In genomic region chr6:83033249-83034185, GRCm38 (mm10) we compare ENCODE assay signal across 8 mouse cellular contexts. TPM values are rescaled to one million over a fixed set of nuclear protein-coding genes. Genes with fewer than 3 reads are reported as not detected.
A peak's percentile ranks its signal among the peaks of the same experiment; 100 is the strongest.
DNase-seq lines count a peak whose midpoint lies in the region; ATAC-seq and TF ChIP-seq lines count a peak whose summit lies in the region.

Gene Dok1, minus strand, starts transcription at chr6:83033471.
Gene Loxl3, plus strand, starts transcription at chr6:83034173.

- no peak for TF ChIP-seq CTCF in G1E (IDR thresholded peaks at IDR 0.05; ENCODE audit: low read depth, low read length)
- TF ChIP-seq CTCF in bone marrow, adult 2 months (IDR thresholded peaks at IDR 0.05; ENCODE audit: control insufficient read depth, insufficient read depth, low read length): no peak
- no peak for TF ChIP-seq CTCF in forebrain, postnatal 0 days (IDR thresholded peaks at IDR 0.05; ENCODE audit: low read depth)

- H3K4me2 ChIP-seq in forebrain, postnatal 0 days (ENCODE audit: low read depth): peak within 1 kb of the TSS; percentile 85
- peak within 1 kb of the TSS; percentile 81 for H3K4me2 ChIP-seq in hindbrain, embryonic 11.5 days (replicated peaks; ENCODE audit: low read depth, low read length)
- peak within 1 kb of the TSS; percentile 80 for H3K4me2 ChIP-seq in limb, embryonic 14.5 days (replicated peaks; ENCODE audit: low read depth, low read length, severe bottlenecking)
- peak within 1 kb of the TSS; percentile 76 for H3K4me2 ChIP-seq in midbrain, embryonic 14.5 days (ENCODE audit: low read length)

- peak; percentile 70 for TF ChIP-seq POLR2A in bone marrow, adult 2 months (IDR thresholded peaks at IDR 0.05; ENCODE audit: borderline replicate concordance, control insufficient read depth, low read depth, low read length)
- TF ChIP-seq POLR2A in limb, embryonic 14.5 days (IDR thresholded peaks at IDR 0.05; ENCODE audit: borderline replicate concordance, extremely low read depth, insufficient read depth, insufficient read length): 0 out of 2 replicates have a peak, but pooled peaks have one; percentile 10

- WGBS in bone marrow, adult 2 months: 1% methylated on average over 51 of the region's 51 CpGs
- WGBS in forebrain, postnatal 0 days: under 1% methylated on average over 51 of the region's 51 CpGs
- WGBS in hindbrain, embryonic 11.5 days: 1% methylated on average over 51 of the region's 51 CpGs
- under 1% methylated on average over 43 of the region's 51 CpGs for WGBS in limb, embryonic 14.5 days
- WGBS in midbrain, embryonic 14.5 days: under 1% methylated on average over 51 of the region's 51 CpGs

- peak within 1 kb of the TSS; percentile 37 for H3K9ac ChIP-seq in forebrain, postnatal 0 days
- peak within 1 kb of the TSS; percentile 56 for H3K9ac ChIP-seq in hindbrain, embryonic 11.5 days (ENCODE audit: low read depth, low read length)
- peak within 1 kb of the TSS; percentile 55 for H3K9ac ChIP-seq in limb, embryonic 14.5 days (ENCODE audit: low read depth, low read length, severe bottlenecking)
- peak within 1 kb of the TSS; percentile 43 for H3K9ac ChIP-seq in midbrain, embryonic 14.5 days (replicated peaks; ENCODE audit: low read length)

- H3K36me3 ChIP-seq in G1E (replicated peaks): peaks cover 36% of the 10 kb centered on the region
- H3K36me3 ChIP-seq in forebrain, postnatal 0 days (ENCODE audit: insufficient read depth): no peaks in the 10 kb centered on the region
- H3K36me3 ChIP-seq in hindbrain, embryonic 11.5 days (ENCODE audit: control insufficient read depth, insufficient read depth, low read length): no peaks in the 10 kb centered on the region
- peaks cover 3% of the 10 kb centered on the region for H3K36me3 ChIP-seq in limb, embryonic 14.5 days (ENCODE audit: control insufficient read depth, insufficient read depth, low read length)
- H3K36me3 ChIP-seq in midbrain, embryonic 14.5 days (ENCODE audit: control insufficient read depth, insufficient read depth, low read length): no peaks in the 10 kb centered on the region
- peaks cover 8% of the 10 kb centered on the region for H3K36me3 ChIP-seq in splenic B cell, adult 2 months (ENCODE audit: control insufficient read depth, insufficient read depth, low read length, poor library complexity, severe bottlenecking)

- H3K4me1 ChIP-seq in G1E (ENCODE audit: insufficient read depth, low read depth, low read length): peaks cover 68% of the 10 kb centered on the region
- peaks cover 3% of the 10 kb centered on the region; the same call in 1 of the 2 replicates for H3K4me1 ChIP-seq in bone marrow, adult 2 months (ENCODE audit: control insufficient read depth, insufficient read depth, low read length)
- H3K4me1 ChIP-seq in forebrain, postnatal 0 days (ENCODE audit: insufficient read depth): peaks cover 19% of the 10 kb centered on the region
- H3K4me1 ChIP-seq in hindbrain, embryonic 11.5 days (replicated peaks; ENCODE audit: control insufficient read depth, insufficient read depth, low read length): peaks cover 4% of the 10 kb centered on the region
- H3K4me1 ChIP-seq in limb, embryonic 14.5 days (ENCODE audit: control insufficient read depth, insufficient read depth, low read length): peaks cover 21% of the 10 kb centered on the region
- H3K4me1 ChIP-seq in midbrain, embryonic 14.5 days (ENCODE audit: control insufficient read depth, insufficient read depth, low read length): peaks cover 21% of the 10 kb centered on the region

- no peaks in the 10 kb centered on the region for H3K9me3 ChIP-seq in G1E (replicated peaks)
- no peaks in the 10 kb centered on the region for H3K9me3 ChIP-seq in forebrain, postnatal 0 days (ENCODE audit: low read length)
- no peaks in the 10 kb centered on the region for H3K9me3 ChIP-seq in hindbrain, embryonic 11.5 days (ENCODE audit: control insufficient read depth, low read length)
- H3K9me3 ChIP-seq in limb, embryonic 14.5 days (ENCODE audit: control insufficient read depth, low read length): no peaks in the 10 kb centered on the region
- no peaks in the 10 kb centered on the region for H3K9me3 ChIP-seq in midbrain, embryonic 14.5 days (ENCODE audit: control insufficient read depth, low read length)

- ATAC-seq in G1E (ENCODE audit: extremely low read depth, insufficient number of reproducible peaks, low FRiP score, poor library complexity, severe bottlenecking): peak; percentile 64
- peak; percentile 74 for ATAC-seq in forebrain, postnatal 0 days
- peak; percentile 86 for ATAC-seq in hindbrain, embryonic 11.5 days (ENCODE audit: low FRiP score)
- peak; percentile 86 for ATAC-seq in limb, embryonic 14.5 days (ENCODE audit: low FRiP score, low read depth)
- ATAC-seq in midbrain, embryonic 14.5 days (ENCODE audit: low FRiP score, low TSS enrichment): peak; percentile 71

- DNase-seq in G1E (ENCODE audit: low spot score): peak; percentile 93
- DNase-seq in forebrain, postnatal 0 days: peak; percentile 43
- DNase-seq in hindbrain, embryonic 11.5 days (ENCODE audit: low spot score): peak; percentile 79
- peak; percentile 84 for DNase-seq in limb, embryonic 14.5 days (ENCODE audit: low spot score)
- DNase-seq in midbrain, embryonic 14.5 days: peak; percentile 68
- peak; percentile 78 for DNase-seq in splenic B cell, adult 2 months (ENCODE audit: low read depth, low spot score)
- no peak for DNase-seq in cerebellum, adult 9-10 months

- peak within 1 kb of the TSS; percentile 79 for H3K27ac ChIP-seq in bone marrow, adult 2 months (ENCODE audit: control insufficient read depth, insufficient read depth, low read depth, low read length, poor library complexity)
- H3K27ac ChIP-seq in forebrain, postnatal 0 days (ENCODE audit: low read depth, low read length): peak within 1 kb of the TSS; percentile 36; the same call in 1 of the 2 replicates
- H3K27ac ChIP-seq in hindbrain, embryonic 11.5 days (ENCODE audit: low read depth, low read length): peak within 1 kb of the TSS; percentile 65
- H3K27ac ChIP-seq in limb, embryonic 14.5 days (replicated peaks; ENCODE audit: low read depth, low read length): peak within 1 kb of the TSS; percentile 91
- peak within 1 kb of the TSS; percentile 55; the same call in 1 of the 2 replicates for H3K27ac ChIP-seq in midbrain, embryonic 14.5 days (replicated peaks; ENCODE audit: low read depth, low read length)

- peaks cover 28% of the 10 kb centered on the region for H3K27me3 ChIP-seq in G1E (ENCODE audit: insufficient read depth, low read length)
- H3K27me3 ChIP-seq in forebrain, postnatal 0 days (ENCODE audit: insufficient read depth, low read length): peaks cover 24% of the 10 kb centered on the region
- H3K27me3 ChIP-seq in hindbrain, embryonic 11.5 days (ENCODE audit: control insufficient read depth, insufficient read depth, low read length): peaks cover 38% of the 10 kb centered on the region
- peaks cover 7% of the 10 kb centered on the region; the same call in 1 of the 2 replicates for H3K27me3 ChIP-seq in limb, embryonic 14.5 days (ENCODE audit: control insufficient read depth, insufficient read depth, low read length)
- peaks cover 33% of the 10 kb centered on the region for H3K27me3 ChIP-seq in midbrain, embryonic 14.5 days (ENCODE audit: control insufficient read depth, insufficient read depth, low read length)
- H3K27me3 ChIP-seq in splenic B cell, adult 2 months (ENCODE audit: control insufficient read depth, insufficient read depth, low read length, poor library complexity, severe bottlenecking): no peaks in the 10 kb centered on the region

- H3K4me3 ChIP-seq in G1E (ENCODE audit: low read depth, low read length): peak within 1 kb of the TSS; percentile 81
- peak within 1 kb of the TSS; percentile 95 for H3K4me3 ChIP-seq in bone marrow, adult 2 months (replicated peaks; ENCODE audit: control insufficient read depth, low read depth, low read length)
- H3K4me3 ChIP-seq in forebrain, postnatal 0 days (ENCODE audit: low read depth, low read length): peak within 1 kb of the TSS; percentile 43
- peak within 1 kb of the TSS; percentile 51 for H3K4me3 ChIP-seq in hindbrain, embryonic 11.5 days (ENCODE audit: low read depth, low read length)
- peak within 1 kb of the TSS; percentile 64 for H3K4me3 ChIP-seq in limb, embryonic 14.5 days (replicated peaks; ENCODE audit: low read length)
- H3K4me3 ChIP-seq in midbrain, embryonic 14.5 days (replicated peaks; ENCODE audit: low read depth, low read length): peak within 1 kb of the TSS; percentile 43

RNA-seq across cellular contexts. Expression of gene Dok1, which starts in this region (rescaled TPM):
- total RNA-seq in G1E (2014; fragmentation: Nextera tagmentation) (5.1 and 7.8 TPM in 2 replicates), G1E (2017) (28.4 and 30.6 TPM in 2 replicates)
- polyA plus RNA-seq in G1E (2012): 78.1 and 82.5 TPM in 2 replicates
- polyA plus RNA-seq in bone marrow, adult 2 months (2011; ENCODE audit: insufficient read depth, insufficient read length, low replicate concordance, missing spikeins): 26.6 and 39.6 TPM in 2 replicates
- 3.3 and 3.6 TPM in 2 replicates for total RNA-seq in forebrain, postnatal 0 days (2014; rRNA removed)
- 1.4 and 1.5 TPM in 2 replicates for polyA plus RNA-seq in forebrain, postnatal 0 days (2015; fragmentation: Nextera tagmentation; extraction: Ambion mirVana)
- polyA plus RNA-seq in hindbrain, embryonic 11.5 days (2014; fragmentation: Nextera tagmentation; extraction: Ambion mirVana): 4.5 and 6.6 TPM in 2 replicates
- 17.1 and 17.4 TPM in 2 replicates for polyA plus RNA-seq in limb, embryonic 14.5 days (2012; rRNA removed)
- 9.6 and 11.4 TPM in 2 replicates for polyA plus RNA-seq in limb, embryonic 14.5 days (2014; fragmentation: Nextera tagmentation; extraction: Ambion mirVana)
- 1.7 TPM in 2 replicates for polyA plus RNA-seq in midbrain, embryonic 14.5 days (2014; fragmentation: Nextera tagmentation; extraction: Ambion mirVana)

RNA-seq across cellular contexts. Expression of gene Loxl3, which starts in this region (rescaled TPM):
- 0.75 and 0.87 TPM in 2 replicates for total RNA-seq in G1E (2014; fragmentation: Nextera tagmentation)
- 0.71 and 1.1 TPM in 2 replicates for total RNA-seq in G1E (2017)
- 0.12 and 0.32 TPM in 2 replicates for polyA plus RNA-seq in G1E (2012)
- polyA plus RNA-seq in bone marrow, adult 2 months (2011; ENCODE audit: insufficient read depth, insufficient read length, low replicate concordance, missing spikeins): 6.9 and 13.3 TPM in 2 replicates
- total RNA-seq in forebrain, postnatal 0 days (2014; rRNA removed): 3.5 and 4.7 TPM in 2 replicates
- 4.3 and 4.5 TPM in 2 replicates for polyA plus RNA-seq in forebrain, postnatal 0 days (2015; fragmentation: Nextera tagmentation; extraction: Ambion mirVana)
- polyA plus RNA-seq in hindbrain, embryonic 11.5 days (2014; fragmentation: Nextera tagmentation; extraction: Ambion mirVana): 7.1 and 7.7 TPM in 2 replicates
- 55.6 and 58.6 TPM in 2 replicates for polyA plus RNA-seq in limb, embryonic 14.5 days (2012; rRNA removed)
- 24.1 and 26.0 TPM in 2 replicates for polyA plus RNA-seq in limb, embryonic 14.5 days (2014; fragmentation: Nextera tagmentation; extraction: Ambion mirVana)
- polyA plus RNA-seq in midbrain, embryonic 14.5 days (2014; fragmentation: Nextera tagmentation; extraction: Ambion mirVana): 3.1 and 5.5 TPM in 2 replicates

Comparison
In these comparisons a context has a peak if more than half of its experiments do, and no peak if none do; other contexts are left out.
1. H3K4me3 ChIP-seq: peak in every context shown above with its lines; median percentile 95 in bone marrow, adult 2 months; 81 in G1E; 64 in limb, embryonic 14.5 days; 51 in hindbrain, embryonic 11.5 days; 43 in forebrain, postnatal 0 days; 43 in midbrain, embryonic 14.5 days.
2. H3K27ac ChIP-seq: peak in every context shown above with its lines; median percentile 91 in limb, embryonic 14.5 days; 79 in bone marrow, adult 2 months; 65 in hindbrain, embryonic 11.5 days; 55 in midbrain, embryonic 14.5 days; 36 in forebrain, postnatal 0 days.